Mouse (Mus musculus): ENCODE results near the gene Sox5.

Sox5 gene

DNA sequence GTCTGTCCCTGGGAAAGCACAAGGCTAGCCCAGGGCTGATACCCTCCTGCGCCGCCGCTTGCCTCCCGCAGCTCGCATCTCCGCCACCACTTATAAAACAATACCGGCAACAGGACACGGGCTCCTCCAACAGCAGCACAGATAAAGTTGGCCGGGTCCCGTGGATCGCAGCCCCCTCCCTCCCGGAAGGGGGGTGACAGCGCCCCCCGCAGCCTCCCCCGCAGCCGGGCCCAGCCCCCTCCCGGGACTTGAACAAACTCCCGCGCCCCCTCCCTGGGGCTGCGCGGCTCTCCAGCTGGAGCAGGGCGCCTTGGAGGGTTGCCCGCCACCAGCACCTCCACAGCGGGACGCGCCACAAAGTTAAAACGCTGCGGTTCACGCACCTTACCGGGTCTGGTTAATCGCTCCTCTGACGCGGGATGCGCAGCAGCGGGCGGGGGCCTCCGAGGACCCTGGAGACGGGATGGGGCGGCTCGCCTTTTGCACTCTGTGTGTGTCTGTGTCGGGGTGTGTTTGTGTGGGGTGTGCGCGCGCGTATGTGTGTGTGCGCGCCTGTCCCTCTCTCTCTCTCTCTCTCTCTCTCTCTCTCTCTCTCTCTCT is at the start of gene Sox5:
Sox5 (minus strand) TSS at position 547 of the 600 bp plus-strand sequence.
- DNase-seq = peak; percentile 49 to 69

DNA sequence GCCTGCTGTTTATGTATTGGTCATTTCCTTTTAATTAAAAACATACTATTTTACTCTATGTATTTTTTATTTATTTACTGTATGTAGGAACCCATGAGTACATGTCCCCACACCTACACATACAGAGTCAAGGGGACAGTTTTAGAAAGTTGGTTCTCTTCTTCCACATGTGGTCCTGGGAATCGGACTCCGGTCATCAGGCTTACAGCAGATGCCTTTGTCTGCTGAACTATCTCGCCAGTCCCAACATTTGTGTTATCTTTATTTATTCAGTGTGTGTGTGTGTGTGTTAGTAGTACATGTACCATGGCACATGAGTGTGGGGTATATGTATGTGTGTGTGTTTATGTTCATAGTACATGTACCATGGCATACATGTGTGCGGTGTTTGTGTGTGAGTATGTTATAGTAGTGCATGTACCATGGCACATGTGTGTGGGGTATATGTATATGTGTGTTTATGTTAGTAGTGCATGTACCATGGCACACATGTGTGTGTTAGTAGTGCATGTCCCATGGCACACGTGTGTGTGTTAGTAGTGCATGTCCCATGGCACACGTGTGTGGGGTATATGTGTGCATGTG is 43.3 kb upstream of the Sox5 start:
- no peak for DNase-seq

DNA sequence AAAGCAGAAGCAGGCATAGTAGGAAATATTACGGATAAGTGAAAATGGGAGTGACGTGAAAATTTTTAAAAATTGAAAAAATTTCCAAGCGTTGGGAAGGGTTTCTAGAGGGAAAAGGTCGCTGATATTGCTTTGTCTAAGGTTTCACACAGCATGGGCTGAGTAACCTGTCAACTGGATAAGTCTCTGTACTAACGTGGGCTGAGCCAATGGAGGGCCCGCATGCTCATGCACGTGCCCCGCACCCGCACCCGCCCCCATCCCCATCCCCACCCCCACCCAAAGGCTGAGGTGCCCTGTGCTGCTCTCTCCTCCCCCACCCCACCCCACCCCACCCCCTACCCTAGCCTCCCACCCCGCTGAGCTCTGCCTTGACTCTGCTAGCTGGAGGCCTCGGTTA is 42.4 kb upstream of the Sox5 start:
- no peak for DNase-seq

DNA sequence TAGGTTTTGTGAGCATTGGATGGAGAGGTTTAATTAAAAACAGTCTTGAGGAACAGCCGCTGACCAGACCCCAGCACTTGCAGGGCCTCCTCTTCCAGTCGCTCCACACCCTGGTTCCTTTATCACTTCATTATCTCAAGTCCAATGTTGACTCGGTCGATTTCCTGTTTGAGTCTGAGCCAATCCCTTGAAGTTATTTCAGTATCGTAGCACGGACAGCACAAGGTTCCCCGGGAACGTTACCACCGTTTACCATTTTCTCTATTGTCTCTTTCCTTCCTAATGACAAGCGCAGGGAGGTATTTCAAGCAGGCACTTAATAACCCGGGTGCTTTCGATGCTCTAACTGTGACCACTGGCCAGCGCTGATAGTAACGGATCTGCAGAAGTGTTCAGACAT is 40.8 kb upstream of the Sox5 start:
- no peak for DNase-seq

DNA sequence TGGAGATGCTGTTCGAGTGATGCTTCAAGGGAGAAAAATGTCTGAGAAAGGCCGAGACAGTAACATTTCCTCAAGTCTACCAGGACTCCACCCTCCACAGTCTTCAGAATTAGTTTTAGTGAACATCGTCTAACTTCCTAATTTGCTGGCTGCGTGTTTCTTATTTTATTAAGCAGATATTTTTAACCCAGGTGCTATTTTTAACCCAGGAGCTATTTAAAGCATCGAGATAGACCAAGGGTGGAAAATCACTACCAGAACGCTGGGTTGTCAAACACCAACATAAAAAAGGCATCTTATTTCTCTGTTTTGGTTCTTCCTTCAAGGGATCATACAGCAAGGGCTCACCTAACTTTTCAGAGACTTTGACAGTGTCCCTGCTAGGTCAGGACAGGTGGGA is 39.2 kb upstream of the Sox5 start:
- DNase-seq = no peak

DNA sequence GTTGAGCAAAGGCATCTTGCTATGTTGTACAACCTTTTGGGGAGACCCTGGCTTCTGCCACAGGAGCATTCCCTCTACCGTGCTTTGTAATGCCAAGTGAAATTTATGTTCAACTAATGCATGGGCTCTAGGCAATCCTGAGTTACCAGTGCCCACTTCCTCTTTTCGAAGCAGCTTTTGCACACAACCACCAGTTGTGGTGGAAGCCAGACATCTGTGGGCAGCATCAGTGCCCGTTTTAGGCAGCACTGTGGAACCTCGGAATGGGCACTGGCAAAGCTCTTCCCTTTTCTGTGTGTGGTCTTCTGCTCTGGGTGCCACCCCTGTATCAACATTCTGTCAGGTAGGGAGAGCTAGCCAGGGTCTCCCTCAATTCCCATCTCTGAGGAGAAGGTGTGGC is 36.2 kb upstream of the Sox5 start:
- DNase-seq = no peak

DNA sequence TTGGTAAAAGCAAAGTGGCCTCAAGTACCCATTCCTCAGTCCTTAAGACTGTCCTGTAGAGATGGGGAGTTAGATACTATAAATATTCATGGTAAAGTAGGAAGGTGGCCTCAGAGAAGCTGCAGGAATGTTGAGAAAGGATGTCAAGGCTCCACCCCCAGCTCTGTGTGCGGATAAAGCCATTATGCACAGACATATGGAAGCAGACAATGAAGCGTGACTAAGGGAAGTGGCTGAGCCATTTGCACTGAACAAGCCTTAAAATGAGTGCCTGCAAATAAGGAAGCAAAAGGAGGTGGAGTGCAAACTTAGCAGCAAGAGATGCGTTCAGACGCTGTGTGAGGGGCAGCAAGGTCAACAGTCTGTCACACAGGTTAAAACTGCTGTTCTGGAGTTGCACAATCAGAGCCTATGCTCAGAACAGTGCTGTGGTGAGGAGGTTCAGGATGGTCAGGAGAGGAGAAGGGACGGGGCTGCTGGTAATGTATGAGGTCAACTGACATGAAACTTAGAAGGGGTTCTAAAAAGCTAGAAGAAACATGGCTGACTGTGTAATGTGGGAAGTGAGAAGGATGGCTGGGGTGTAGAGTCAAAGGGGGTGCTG is 35.7 kb upstream of the Sox5 start:
- DNase-seq = no peak

DNA sequence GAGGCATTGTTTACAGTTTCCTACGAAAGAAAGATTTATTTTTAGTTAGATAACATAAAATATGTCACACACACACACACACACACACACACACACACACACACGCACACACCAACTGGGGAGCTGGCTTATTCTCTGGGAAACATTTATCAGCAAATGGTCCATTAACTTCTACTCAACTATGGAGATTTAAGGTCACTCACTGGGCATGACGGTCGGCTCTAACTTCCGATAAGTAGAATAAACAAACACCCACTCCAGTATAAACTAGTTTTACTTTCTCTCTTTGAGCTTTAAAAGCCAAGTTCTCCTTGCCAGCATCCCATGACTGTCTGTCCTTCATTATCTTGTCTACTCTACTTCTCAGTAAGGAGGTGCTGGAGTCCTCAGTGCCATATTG is 33.8 kb upstream of the Sox5 start:
- no peak for DNase-seq

DNA sequence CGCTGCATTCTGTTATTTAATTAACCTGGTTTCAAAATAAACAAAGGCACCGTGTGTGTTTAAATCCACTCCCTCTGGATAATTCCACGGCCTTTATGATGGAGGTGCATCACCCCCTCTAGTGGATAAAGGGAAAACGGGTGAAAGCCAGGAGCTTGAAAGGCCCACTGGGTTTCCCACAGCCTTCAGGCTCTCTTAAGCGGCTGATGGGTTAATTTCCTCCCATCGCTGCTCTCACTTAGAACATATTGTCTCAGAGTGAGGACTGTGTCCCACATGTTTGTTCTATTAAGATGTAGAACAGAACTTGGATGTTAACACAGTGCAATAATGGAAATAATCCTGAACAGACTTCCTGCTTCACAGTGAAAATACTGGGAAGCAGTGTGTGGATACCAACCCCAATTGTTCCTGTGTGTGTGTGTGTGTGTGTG is 33.2 kb upstream of the Sox5 start:
- DNase-seq = peak in 1 of 2 experiments; percentile 47

DNA sequence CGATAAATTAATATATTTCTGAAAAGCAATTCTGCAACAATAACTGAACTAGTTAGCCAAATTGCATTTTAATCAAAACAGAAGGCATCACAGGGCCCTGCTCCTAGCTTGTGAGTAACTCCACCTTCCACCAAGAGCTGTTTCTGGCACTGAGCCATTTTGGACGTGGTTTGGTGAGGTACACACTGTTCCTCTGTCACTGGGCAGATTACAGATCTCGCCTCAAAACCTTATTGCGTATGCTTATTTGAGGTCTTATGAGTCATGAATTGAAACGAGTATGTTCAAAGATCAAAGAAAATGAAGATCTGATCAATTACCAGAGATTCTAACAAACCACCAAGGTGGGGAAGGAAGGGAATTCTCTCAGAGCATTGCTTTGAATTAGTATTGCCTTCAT is 22.5 kb upstream of the Sox5 start:
- DNase-seq = no peak

DNA sequence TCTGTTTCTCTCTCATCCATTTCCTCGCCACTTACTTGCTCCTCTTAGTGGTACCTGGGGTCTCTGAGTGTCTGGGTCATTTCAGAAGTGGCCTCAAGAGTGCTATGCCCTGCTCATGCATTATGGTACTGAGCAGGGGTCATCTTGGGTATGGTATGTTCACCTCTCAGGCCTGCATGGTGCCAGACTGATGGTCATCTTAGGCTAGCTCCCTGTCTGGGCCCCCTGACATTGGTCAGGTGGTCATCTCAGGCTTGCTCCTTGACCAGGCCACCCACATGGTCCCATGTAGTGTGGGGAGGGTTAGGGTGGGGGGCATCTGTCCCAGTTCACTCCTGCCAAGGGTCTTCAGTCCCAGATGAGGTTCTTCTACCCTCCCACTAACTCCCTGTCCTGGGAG is 21.3 kb upstream of the Sox5 start:
- no peak for DNase-seq

DNA sequence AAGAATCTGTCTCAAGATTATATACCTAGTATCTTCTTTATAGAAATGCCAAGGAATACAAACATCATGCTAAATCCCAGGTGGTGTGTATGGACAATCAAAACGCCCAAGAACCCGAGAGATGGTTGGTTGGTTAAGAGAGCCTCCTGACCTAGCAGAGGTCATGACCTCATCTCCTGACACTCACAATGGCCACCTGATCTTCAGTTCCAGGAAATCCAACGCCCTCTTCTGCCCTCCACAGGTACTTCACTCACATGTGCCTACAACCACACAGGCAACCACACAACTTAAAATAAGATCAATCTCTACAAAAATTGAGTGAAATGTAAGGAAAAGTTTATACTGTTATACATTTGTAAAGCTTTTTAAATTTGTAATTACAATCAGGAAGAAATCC is 12.6 kb upstream of the Sox5 start:
- DNase-seq = no peak

DNA sequence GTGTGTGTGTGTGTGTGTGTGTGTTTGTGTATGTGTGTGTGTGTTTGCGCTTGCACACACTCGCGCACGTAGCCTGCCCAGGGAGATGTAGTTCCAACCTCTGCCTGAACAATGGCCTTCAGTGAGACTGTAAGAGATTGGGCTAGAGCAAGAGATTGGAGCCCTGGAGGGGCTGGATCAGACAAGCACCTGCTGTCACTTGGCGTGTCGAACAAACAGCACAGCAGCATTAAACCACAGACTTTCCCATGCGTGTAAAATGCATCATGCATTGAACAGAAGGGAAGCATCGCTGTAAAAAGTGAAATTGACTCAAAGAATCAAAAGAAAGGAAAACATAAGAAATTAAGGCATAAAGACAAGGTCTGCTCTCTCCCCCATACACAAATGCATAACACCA is 11.1 kb upstream of the Sox5 start:
- DNase-seq = no peak

DNA sequence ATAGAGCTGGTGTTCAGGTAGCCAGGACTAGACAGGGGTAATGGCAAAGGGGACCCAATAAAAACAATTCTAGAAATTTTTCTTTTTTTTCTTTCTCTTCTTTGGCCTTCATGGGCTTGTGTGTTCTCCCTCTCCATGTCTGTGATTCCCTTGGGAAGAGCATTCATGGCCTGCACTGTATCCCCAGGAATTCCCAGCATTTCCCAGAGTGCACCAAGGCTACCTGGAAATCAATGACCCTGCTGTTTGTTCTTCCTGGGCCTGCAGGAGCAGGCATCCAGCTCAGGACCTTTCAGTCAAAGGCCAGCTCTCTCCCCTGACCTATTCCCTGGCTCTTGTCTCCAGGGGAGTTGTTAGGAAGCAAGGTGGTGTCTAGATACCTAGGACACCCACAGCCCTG is 1.5 kb upstream of the Sox5 start:
- no peak for DNase-seq

DNA sequence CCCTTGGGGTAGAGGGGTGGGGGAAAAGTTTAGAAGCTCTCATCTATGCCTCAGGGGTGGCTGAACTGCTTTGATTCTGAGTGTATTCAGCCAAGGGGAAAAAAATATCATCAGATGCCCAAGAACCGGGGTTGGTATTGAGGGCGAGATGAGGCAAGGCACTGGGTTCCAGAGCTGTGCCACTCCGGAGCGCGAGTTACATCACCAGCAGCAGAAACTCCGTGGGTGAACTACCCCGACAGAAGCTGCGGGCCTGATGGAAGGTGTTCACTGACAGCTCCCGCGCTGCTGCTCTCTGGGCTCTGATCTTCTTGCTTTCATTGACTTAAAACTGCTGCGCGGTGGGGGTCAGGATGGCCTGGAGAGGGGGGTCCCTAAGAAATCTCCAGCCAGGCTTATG is 1.1 kb upstream of the Sox5 start:
- DNase-seq = no peak

DNA sequence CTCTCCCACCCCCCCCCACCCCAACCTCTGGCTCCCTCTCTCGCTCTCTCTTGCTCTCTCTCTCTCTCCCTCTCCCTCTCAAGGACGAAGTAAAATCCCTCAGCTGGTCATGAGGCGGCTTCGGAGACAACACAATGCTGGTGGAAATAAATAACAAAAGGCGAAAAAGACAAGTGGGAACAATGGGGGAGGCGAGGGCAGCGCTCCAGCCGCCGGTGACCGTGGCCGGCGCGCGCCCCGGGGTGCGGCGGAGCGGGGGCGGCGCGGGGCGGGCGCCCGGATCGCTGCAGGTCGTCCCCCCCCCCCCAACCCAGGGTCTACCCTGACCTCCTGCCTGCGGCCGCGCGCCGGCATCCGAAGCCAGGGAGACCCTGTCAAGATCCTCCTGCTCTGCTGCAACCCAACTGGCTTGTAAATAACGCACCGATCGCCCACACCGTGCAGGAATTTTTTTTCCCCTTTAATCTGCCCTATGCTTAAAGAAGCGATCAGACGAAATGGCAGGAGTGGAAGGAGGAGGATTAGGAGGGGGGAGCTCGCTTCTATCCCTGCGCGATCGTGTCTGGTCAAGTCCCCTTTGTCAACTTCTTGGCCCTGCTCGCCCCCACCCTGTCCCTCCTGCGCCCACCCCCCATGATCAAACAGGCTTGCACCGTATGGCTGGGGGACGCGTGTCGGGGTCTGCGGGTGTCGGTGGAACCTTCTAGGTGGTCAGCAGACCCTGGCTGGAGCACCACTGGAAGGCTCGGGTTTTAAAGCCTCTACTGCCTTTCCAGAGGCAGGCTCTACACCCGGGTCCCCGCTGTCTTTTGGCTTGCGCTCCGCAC is 467 bp upstream of the Sox5 start:
- no peak for DNase-seq

DNA sequence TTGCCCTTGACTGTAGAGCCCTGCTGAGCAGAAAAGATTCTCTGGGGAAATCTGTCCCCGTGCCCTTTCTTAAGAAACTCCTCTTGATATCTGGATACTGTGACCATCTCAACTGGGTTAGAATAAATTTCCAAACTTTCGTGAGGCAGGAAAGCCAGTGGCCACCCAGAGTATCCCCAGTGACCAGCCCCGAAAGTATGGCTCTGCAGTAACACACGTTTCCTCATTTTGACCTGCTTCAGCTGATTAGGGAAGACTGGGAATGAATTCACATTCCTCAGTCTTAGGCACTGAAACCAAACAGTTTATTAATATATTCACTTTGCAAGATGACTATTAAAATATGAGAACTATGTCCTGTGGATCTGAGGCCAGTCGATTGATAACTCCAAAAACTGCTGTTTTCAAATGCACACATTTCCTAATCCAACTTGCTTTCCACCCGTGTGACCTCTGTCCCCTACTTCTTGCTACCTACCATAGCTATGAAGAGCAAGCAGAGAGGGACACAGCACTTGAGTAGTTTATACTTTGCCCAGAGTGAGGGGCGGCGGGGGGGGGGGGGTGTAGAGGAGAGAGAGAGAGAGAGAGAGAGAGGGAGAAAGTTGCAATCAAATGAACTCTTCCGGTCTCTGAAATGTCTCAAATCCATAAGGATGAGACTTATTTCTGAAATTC is 1.0 kb downstream of the Sox5 start:
- DNase-seq = no peak

DNA sequence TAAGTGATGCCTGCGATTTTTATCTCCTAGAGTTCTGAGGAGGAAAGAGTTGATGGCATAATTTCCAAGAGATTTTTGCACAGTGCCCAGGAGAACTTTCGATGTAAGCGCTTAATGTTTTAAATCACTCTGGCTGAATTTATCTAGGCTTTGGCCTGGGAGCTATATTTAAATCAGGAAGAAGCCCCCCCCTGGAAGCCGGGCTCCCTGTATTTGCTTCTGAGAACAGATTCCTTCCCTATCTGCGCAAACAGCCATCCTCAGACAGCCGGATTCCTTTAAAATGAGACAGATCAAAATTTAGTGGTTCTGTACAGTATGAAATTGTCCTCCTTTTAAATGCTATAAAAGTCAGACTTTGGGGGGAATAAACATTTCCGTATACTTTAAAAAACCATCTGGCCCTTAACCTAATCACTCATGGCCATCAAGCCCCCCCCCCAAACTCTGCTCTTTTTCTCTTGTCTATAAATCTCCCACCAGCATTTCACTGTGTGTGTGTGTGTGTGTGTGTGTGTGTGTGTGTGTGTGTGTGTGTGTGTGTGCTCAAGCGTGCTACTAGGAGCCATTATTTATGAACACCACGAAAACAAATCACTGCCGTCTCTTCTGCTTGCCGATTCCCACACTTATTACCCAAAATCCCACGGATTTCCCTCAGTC is 1.7 kb downstream of the Sox5 start:
- DNase-seq = no peak

DNA sequence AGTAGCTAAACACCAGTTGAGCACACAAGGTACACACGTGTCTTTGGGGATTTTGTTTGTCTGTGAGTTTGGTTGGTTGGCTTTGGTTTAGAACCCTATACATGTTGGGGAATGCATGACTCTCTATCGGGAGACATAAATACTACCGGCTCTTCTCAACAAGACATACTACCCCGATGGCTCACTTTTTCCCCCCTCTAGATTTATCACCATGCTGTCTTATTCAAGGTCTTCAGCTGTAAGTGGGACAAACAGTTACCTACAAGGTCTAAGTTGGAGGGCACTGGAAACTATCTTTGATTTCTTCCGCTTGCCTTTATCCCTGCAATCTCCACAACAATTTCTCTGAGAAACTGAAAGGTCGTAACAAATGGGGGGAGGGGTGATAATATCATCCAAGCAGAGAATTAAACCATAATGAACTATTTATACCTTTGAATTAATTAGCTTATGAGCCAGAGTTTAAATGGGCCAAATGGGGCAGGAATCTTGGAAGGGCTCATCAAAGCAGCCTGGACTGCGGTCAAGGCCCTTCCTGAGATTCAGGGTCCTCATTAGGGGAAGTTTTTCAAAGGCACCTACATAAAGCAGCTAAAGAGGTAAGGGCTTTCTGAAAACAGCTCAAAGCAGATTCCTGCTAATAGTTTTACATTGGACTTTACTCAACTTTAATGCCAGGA is 4.3 kb downstream of the Sox5 start:
- DNase-seq = no peak

DNA sequence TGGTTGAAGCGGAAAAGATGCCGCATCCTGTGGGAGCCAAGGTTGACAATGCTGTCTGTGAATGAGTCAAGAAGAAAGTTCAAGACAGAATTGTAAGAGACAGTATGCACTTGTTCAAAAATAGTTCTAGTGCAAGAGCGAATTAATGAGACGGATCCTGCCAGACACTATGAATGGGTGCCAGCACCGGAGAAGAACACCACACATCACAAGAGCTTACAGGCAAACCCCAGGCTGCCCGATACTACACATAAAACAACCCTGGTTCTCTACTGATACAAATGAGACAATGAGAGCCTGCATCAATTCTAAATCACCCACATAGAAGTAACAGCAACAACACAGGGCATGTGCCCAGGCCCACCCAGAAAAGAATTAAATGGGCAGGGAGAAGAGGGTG is 8.0 kb downstream of the Sox5 start:
- DNase-seq = no peak

DNA sequence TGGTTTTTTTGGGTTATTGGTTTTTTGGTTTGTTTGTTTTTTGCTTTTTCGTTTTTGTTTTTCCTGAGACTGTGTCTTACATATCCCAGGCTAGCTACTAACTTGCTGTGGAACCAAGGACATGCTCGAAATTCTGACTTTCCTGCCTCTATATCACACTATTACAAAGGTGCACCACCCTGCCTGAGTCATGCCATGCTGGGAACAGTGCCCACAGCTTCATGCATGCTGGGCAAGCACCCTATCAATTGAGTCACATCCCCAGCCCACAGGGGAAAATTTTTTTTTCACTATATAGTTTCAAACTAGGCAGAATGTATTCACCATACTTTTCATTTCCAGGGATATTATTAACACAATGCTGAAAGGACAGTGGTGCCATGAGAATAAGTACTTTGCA is 8.8 kb downstream of the Sox5 start:
- no peak for DNase-seq

Data from kidney, postnatal 25 days (tissue).